Mouse (Mus musculus) thymus, postnatal 25 days (tissue): Measurements from ENCODE around the gene Entpd7.
A peak's percentile ranks its signal among the peaks of the same experiment; 100 is the strongest.

Source experiments
- DNase-seq: peaks from one replicate; pipeline ENCODE4 v3.0.0; 2022

The Entpd7 gene

DNA sequence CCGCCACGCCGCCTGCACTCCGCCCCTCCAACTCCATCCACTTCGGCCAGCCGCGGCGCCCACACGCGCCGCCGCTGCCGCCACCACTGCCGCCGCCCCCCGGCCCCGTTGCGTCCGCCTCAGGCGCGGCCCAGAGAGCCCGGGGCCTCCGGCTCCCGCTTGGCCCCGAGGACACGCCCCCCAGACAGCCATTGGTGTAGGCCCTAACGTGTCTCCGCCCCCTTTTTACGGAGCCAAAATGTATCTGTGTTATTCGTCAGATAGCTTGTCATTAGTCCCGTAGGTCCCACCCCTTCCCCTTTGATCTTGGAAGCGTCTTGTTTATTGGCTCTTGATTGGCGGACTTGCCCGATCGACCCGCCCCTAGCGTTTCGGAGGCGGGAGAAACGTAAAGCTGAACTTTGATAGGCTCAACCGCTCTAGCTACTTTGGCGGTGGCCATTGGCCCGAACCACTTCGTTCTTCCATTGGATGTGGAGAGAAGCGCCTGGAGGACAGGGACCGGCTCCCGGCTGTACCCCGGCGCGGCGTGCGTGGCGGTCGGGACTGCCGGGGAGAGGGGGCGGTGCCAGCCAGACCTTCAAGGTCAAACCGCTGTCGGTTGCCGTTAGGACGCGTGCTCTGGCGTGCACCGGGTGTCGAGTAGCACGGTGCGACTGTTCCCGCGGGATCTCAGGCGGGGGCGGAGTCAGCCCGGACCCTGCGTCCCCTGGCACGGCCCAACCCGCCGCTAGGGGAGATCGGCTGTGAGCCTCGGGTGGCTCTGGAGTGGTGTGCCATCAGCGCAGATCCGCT lies 14.5 kb upstream of the Entpd7 start, which contains the start of gene Slc25a28:
Slc25a28 (minus strand) TSS at position 152 of the 795 bp plus-strand sequence.
- DNase-seq: peak; percentile 98

- peak; percentile 63 for DNase-seq
Measured at GRCm38 (mm10) chr19:43675525-43676400, 13.7 kb upstream of the Entpd7 start.

DNA sequence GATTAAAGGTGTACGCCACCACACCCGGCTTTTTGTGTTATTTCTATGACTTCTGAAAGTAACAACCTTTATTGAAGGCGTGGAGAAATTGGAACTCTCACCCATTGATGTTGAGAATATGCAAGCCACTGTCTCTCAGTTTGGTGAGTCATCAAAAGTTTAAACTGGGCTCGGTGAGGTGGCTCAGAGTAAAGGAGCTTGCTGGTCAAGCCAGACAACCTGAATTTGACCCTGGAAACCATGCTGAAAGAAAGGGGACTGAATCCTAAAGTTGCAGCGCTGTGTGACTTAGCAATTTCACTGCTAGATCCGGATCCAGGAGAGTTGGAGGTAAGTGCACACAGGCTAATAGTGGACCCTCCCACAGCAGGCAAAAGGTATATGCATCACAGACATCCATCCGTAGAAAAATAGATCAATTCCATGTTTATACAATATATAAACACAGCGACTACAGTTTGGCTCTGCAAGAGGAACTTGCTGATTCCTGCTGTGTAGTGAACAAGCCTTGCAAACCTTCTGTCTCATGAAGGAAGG lies 10.9 kb upstream of the Entpd7 start:
- no peak for DNase-seq

GRCm38 (mm10) chr19:43679474-43679981 lies 9.9 kb upstream of the Entpd7 start:
- DNase-seq: no peak

DNA sequence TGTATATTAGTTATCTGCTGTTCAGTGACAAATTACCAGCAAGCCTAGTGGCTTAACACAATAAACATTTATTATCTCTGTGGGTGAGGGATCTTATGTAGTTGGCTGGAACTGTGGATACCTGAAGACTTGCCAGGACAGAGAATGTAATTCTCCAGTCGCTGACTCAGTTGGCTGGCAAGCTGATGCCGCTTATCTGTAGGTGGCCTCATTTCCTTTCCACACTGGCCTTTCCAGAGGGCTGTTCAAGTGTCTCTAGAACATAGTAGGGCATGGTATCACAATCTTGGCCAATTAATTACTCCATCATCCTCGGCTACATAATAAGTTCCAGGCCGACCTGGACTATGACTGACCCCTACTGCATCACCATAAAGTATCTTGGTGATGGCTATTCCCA lies 7.9 kb upstream of the Entpd7 start:
- DNase-seq: no peak

GRCm38 (mm10) chr19:43692815-43693214 lies 3.3 kb downstream of the Entpd7 start:
- no peak for DNase-seq

DNA sequence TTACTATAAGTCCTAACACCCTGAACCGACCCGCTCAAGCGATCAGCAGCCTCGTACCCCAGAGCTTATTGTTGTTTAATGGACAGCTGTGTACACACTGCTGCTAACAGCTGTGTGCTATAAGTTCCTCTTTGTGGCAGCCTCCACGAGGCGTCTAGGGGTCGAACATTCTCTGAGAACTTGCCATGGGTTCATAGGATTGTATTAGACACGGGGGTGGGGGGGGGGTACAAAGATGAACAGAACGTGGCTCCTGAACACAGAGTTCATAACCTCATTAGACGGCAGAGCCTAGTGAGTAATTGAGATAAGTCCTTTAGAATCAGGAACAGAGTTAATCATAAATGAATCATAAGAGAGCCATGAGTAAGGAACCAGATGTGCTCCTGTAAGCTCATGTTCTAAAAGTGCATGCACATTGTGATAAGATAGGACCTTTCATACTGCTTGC lies 6.1 kb downstream of the Entpd7 start:
- no peak for DNase-seq

DNA sequence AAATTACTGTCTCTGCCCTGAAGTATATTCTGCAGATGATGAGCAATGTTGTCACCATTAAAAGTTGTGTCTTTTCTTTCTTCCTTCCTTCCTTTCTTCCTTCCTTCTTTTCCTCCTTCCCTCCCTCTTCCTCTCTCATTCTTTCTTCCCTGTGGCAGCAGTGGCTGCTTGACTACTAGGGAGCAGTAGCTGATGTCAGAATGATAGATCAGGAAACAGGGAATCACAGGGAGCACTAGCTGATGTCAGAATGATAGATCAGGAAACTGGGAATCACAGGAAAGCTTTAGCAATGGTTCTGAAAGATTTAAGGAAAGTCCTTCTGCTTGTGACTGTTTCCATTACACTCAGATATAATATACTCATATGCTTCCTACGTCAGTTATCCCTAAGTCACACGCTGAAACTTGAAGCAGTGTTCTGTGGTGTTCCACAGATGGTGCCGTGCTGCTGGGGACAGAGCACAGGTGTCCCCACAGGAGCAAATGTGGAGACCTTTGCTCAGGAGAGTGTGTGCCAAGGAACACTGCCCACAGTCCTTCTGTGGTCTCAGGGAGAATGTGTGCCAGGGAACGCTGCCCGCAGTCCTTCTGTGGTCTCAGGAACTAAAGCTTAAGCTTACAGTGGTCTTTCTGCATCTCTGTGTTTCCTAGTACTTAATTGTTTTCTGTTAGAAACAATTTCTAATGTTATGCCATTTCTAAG lies 8.3 kb downstream of the Entpd7 start:
- no peak for DNase-seq

- DNase-seq: no peak
Measured at GRCm38 (mm10) chr19:43699021-43699762, 9.7 kb downstream of the Entpd7 start.

DNA sequence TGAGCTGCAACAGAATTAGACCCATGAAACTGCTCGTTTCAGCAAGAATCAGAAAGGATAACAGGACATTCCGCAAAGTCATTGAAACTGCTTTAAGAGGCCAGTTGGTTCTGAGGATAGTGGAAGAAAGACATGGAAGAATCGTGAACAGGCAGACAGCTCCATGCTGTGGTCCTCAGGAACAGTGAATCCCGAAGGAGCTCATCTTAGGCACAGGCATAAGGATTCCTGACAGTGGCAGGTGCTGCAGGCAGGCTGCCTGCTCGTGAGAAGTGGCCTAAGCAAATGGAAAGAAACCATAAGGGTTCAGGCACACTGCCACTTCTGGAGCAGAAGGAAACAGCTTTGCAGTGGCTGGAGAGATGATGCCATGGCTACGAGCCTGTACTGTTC lies 10.3 kb downstream of the Entpd7 start:
- no peak for DNase-seq

GRCm38 (mm10) chr19:43704211-43704610 lies 14.7 kb downstream of the Entpd7 start:
- DNase-seq: no peak

DNA sequence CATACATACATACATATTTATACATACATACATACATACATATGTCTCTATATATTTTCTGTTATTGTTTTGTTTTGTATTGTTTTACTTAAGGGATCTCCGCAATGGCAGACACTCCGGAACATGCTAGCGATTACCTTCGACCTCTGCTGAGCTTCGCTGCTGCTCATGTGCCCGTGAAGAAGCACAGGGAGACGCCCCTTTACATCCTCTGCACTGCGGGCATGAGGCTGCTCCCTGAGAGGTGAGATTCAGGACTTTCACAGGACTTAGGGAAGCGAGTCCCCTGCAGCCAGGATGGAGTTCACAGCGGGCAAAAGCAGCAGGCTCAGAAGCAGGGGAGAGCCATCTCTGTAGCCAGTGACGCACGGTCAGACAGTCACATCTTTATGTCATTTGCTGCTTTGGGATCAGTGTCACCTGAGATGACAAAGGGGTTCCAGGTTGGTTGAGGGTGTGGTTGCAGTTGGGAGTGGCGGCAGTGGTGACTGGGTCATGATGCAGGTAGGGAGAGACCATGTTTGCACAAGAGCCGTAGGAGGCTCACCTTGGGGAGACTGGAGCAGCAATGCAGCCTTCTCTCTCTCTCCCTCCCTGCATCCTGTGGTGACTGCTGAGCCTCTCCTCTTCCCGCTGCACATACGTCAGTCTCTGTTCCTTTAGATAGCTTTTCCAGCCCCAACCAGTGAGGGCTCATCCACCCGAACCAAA lies 15.5 kb downstream of the Entpd7 start:
- no peak for DNase-seq

DNA sequence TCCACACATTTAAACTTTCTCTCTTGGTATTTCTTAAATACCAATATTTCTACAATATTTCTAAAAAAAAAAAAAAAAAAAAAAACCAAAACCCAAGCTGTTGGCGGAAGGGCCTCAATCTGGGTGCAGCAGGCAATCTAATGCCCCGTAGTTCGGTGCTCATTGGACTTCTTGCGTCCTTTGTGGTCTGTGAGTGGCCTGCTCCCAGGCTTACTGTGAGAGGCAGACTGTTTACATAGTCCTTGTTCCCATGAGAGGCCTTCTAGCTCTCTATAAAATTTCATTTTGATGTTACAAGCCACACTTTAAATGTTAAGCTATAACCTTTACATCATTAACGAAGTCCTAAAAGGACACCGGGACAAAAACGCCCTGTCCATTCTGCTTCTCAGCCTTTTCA lies 18.7 kb downstream of the Entpd7 start:
- DNase-seq: no peak

GRCm38 (mm10) chr19:43709317-43709716 lies 19.8 kb downstream of the Entpd7 start:
- no peak for DNase-seq

DNA sequence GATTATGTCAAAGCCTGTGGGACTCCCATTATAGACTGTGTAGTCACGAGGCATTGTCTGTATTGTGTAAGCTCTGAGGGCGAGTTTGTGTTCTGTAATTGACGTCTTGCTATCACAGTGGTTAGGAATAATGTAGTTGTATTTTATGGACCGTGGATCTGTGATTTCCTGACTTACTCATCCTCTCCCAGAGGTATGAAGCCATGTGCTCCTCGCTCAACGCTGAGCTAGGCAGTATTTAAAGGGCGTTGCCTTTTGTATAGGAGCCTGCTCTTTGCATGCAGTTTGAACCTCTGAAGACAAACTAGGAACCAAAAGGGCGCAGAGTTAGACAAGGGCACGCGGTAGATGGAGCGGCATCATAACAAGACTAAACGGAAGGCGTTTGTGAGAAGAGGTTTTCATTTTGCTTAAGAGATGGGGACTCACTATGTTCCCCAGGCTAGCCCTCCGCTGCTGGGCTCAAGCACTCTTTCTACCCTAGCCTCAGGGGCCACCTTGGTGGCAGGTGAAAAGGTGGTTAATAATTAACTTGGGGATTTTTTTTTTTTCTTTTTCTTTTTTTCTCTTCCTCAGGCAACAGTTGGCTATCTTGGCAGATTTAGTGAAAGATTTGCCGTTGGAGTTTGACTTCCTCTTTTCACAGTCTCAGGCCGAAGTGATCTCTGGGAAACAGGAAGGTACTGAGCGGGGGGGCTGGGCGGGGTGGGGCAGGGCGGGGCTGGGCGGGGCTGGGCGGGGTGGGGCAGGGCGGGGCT lies 21.9 kb downstream of the Entpd7 start:
- DNase-seq: peak; percentile 63

- peak; percentile 22 for DNase-seq
Measured at GRCm38 (mm10) chr19:43711971-43712370, 22.5 kb downstream of the Entpd7 start.

DNA sequence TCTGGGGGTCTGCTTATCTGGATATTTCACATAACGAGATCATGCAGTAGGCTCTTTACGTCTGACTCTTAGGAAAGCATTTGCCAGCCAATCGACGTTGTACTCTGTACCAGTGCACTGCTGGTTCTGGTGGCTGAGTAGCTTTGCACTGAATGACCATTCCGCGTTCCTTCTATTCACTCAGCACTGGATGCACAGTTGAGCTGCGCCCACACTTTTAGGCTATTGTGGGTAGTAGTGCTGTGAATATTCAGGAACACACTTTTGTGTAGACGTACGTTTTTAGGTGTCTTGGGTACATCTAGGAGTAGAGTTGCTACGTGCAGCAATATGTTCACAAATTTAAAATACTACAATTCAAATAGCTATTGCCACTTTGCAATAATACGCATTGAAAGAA lies 30.6 kb downstream of the Entpd7 start:
- no peak for DNase-seq

GRCm38 (mm10) chr19:43722891-43723290 lies 33.4 kb downstream of the Entpd7 start:
- DNase-seq: peak; percentile 76

GRCm38 (mm10) chr19:43723501-43723900 lies 34.0 kb downstream of the Entpd7 start:
- DNase-seq: no peak

DNA sequence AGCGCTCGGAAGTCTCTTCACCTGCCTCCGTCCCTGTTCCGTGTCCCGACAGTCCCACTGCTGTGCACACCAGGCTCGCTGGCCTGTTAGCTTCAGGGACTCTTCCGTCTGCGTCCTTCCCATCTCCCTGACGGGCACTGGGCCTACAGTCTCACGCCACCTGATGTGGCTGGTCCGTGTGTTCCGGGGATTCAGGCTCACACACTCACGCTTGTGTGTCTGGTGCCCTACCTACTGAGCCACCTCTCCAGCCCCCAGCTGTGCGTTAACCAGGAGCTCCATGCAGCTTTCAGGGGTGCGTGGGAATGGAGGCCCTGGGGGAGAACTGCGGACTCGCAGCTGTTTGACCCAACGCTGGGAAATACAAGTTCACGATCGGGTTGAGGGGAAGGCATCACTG lies 34.7 kb downstream of the Entpd7 start:
- DNase-seq: no peak

DNA sequence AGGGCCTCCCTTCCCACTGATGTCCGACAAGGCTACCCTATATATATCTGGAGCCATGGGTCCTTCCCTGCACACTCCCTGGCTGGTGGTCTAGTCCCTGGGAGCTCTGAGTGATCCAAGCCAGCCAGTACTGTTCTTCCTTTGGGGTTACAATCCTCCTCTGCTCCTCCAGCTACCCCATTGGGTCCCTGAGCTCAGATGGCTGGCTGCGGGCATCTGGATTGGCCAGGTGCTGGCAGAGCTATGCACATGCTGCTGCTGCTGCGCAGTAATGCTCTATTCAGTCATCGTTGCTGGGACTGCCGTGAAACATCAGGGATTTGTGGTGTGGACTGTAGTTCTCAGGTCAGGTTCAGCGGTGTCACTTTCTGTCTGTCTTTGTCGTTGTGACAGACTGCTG lies 35.3 kb downstream of the Entpd7 start:
- no peak for DNase-seq
